Mouse (Mus musculus) G1E (cell line): Measurements from ENCODE around the gene Chst10.

Source experiments
- CTCF ChIP-seq: IDR thresholded peaks from 2 replicates; pipeline ENCODE4 v1.5.1; 2012; ENCODE audit warnings: low read depth, low read length, inconsistent platforms, mixed read lengths
- GATA1 ChIP-seq: IDR thresholded peaks from 2 replicates; pipeline ENCODE4 v1.6.1; 2012; ENCODE audit warnings: borderline replicate concordance, low read length, inconsistent platforms, mixed read lengths
- GATA2 ChIP-seq: IDR thresholded peaks from 2 replicates; pipeline ENCODE4 v1.6.1; 2012; ENCODE audit warnings: low read depth, low read length, inconsistent platforms, borderline replicate concordance
- POLR2AphosphoS5 ChIP-seq: IDR thresholded peaks from 2 replicates; pipeline ENCODE4 v1.6.1; 2012; ENCODE audit warnings: low read depth, low read length, inconsistent platforms; ENCODE audit not compliant: insufficient replicate concordance
- TAL1 ChIP-seq: conservative IDR thresholded peaks from 2 replicates; pipeline ENCODE4 v1.6.1; 2012; ENCODE audit warnings: low read depth, low read length, inconsistent platforms, mixed read lengths

GRCm38 (mm10) chr1:38847975-38848374, 50.0 kb downstream of the Chst10 start:
- TF ChIP-seq CTCF: no peak
- no peak for TF ChIP-seq TAL1
- TF ChIP-seq GATA1: no peak
- TF ChIP-seq POLR2AphosphoS5: no peak
- TF ChIP-seq GATA2: no peak
